ENCODE assay signal across 8 mouse cellular contexts in the genomic region with DNA sequence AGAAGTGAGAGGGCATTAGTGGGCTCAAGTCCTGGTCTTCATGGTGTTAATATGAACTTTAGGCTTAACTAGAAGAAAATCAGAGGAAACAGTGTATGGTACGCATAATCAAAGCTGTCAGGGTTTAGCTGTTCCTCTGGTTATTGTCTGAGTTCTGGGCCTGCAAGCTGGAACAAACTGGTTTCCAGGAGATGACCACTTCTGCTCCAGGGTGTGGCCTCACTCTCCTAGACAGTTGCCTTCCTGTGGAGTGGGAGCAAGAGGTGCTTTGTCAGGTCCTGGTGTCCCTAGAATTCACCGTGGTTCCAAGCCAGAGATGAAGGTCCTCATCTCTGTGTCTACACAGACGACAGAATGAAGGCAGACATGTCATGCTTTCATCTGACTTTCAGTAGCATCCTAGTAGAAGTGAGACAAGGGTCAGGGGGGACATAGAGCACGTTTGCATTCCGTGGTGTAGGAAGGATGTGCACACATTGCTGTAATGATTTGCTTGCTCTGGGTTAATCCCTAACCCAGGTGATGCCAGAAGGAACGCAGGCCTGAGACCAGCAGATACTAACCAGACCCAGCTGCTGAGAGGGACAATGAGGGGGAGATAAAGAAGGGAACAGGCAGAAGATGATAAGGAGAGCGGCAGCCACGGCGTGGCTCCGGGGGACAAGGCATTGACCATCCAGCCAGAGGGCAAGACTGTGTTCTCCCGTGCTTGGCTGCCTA. TPM values are rescaled to one million over a fixed set of nuclear protein-coding genes. Genes with fewer than 3 reads are reported as not detected.
DNase-seq lines count a peak whose midpoint lies in the region; ATAC-seq lines count a peak whose summit lies in the region.

No protein-coding gene starts in this region.

- no peak overlapping the region for H3K4me3 ChIP-seq in midbrain, embryonic 10.5 days
- H3K4me3 ChIP-seq in midbrain, embryonic 11.5 days (ENCODE audit: low read depth, low read length): no peak overlapping the region
- H3K4me3 ChIP-seq in intestine, embryonic 16.5 days (ENCODE audit: low read length): no peak overlapping the region

- no peak for DNase-seq in midbrain, embryonic 10.5 days (ENCODE audit: low spot score)
- no peak for DNase-seq in midbrain, embryonic 11.5 days (ENCODE audit: low spot score, missing footprints)
- DNase-seq in liver: peak; percentile 60
- DNase-seq in yolk sac, embryonic 10.5 days (ENCODE audit: low spot score): peak; percentile 93
- DNase-seq in lung, postnatal 25 days (ENCODE audit: low spot score): no peak
- no peak for DNase-seq in cerebellum, postnatal 14 days
- DNase-seq in thymus, postnatal 14 days: no peak

- no peaks in the 10 kb centered on the region for H3K9me3 ChIP-seq in midbrain, embryonic 10.5 days (replicated peaks)
- no peaks in the 10 kb centered on the region for H3K9me3 ChIP-seq in midbrain, embryonic 11.5 days (ENCODE audit: control insufficient read depth, low read length)
- H3K9me3 ChIP-seq in intestine, embryonic 16.5 days (ENCODE audit: control insufficient read depth, low read length): no peaks in the 10 kb centered on the region

- H3K27ac ChIP-seq in midbrain, embryonic 10.5 days (replicated peaks): peak overlapping the region; percentile 49
- no peak overlapping the region for H3K27ac ChIP-seq in midbrain, embryonic 11.5 days (ENCODE audit: low read depth, low read length)
- no peak overlapping the region; the same call in 1 of the 2 replicates for H3K27ac ChIP-seq in intestine, embryonic 16.5 days (ENCODE audit: low read length)

- peaks cover 36% of the 10 kb centered on the region for H3K4me1 ChIP-seq in midbrain, embryonic 10.5 days
- H3K4me1 ChIP-seq in midbrain, embryonic 11.5 days (ENCODE audit: control insufficient read depth, insufficient read depth, low read length): peaks cover 17% of the 10 kb centered on the region
- H3K4me1 ChIP-seq in intestine, embryonic 16.5 days (ENCODE audit: control insufficient read depth, insufficient read depth, low read length): peaks cover 16% of the 10 kb centered on the region

- H3K36me3 ChIP-seq in midbrain, embryonic 10.5 days: no peaks in the 10 kb centered on the region
- H3K36me3 ChIP-seq in midbrain, embryonic 11.5 days (ENCODE audit: control insufficient read depth, insufficient read depth, low read length): no peaks in the 10 kb centered on the region
- H3K36me3 ChIP-seq in intestine, embryonic 16.5 days (ENCODE audit: control insufficient read depth, insufficient read depth, low read length): no peaks in the 10 kb centered on the region

- H3K4me2 ChIP-seq in midbrain, embryonic 11.5 days: no peak overlapping the region
- H3K4me2 ChIP-seq in intestine, embryonic 16.5 days (ENCODE audit: low read depth, low read length): no peak overlapping the region; the same call in 1 of the 2 replicates

- H3K27me3 ChIP-seq in midbrain, embryonic 10.5 days (ENCODE audit: low read depth, poor library complexity, severe bottlenecking): no peaks in the 10 kb centered on the region
- H3K27me3 ChIP-seq in midbrain, embryonic 11.5 days (ENCODE audit: control insufficient read depth, insufficient read depth, low read length): no peaks in the 10 kb centered on the region
- no peaks in the 10 kb centered on the region for H3K27me3 ChIP-seq in intestine, embryonic 16.5 days (replicated peaks; ENCODE audit: control insufficient read depth, insufficient read depth, low read length)

- no peak for ATAC-seq in midbrain, embryonic 11.5 days (ENCODE audit: low FRiP score)
- peak; percentile 74 for ATAC-seq in intestine, embryonic 16.5 days

- no peak overlapping the region for H3K9ac ChIP-seq in midbrain, embryonic 11.5 days (ENCODE audit: low read length)
- peak overlapping the region; percentile 45 for H3K9ac ChIP-seq in intestine, embryonic 16.5 days (ENCODE audit: low read depth, low read length)

- 76% methylated on average over 11 of the region's 11 CpGs for WGBS in midbrain, embryonic 10.5 days
- WGBS in midbrain, embryonic 11.5 days: 81% methylated on average over 11 of the region's 11 CpGs
- WGBS in intestine, embryonic 16.5 days: 32% methylated on average over 11 of the region's 11 CpGs

RNA-seq across cellular contexts. Expression of gene Eef1a1, which starts 17.2 kb away (rescaled TPM):
- polyA plus RNA-seq in midbrain, embryonic 10.5 days (2016; fragmentation: Nextera tagmentation; extraction: Ambion mirVana): 3,476 and 3,775 TPM in 2 replicates
- 4,628 and 4,661 TPM in 2 replicates for polyA plus RNA-seq in midbrain, embryonic 11.5 days (2014; fragmentation: Nextera tagmentation; extraction: Ambion mirVana)
- polyA plus RNA-seq in intestine, embryonic 16.5 days (2015; fragmentation: Nextera tagmentation; extraction: Ambion mirVana): 4,065 and 4,271 TPM in 2 replicates

RNA-seq across cellular contexts. Expression of gene Gm17324, which starts 57.6 kb away (rescaled TPM):
- polyA plus RNA-seq in midbrain, embryonic 10.5 days (2016; fragmentation: Nextera tagmentation; extraction: Ambion mirVana): 0.44 and 0.68 TPM in 2 replicates
- polyA plus RNA-seq in midbrain, embryonic 11.5 days (2014; fragmentation: Nextera tagmentation; extraction: Ambion mirVana): 0.52 and 1.1 TPM in 2 replicates
- 0.24 and 0.48 TPM in 2 replicates for polyA plus RNA-seq in intestine, embryonic 16.5 days (2015; fragmentation: Nextera tagmentation; extraction: Ambion mirVana)

RNA-seq across cellular contexts. Expression of gene Mto1, which starts 58.2 kb away (rescaled TPM):
- 24.4 and 28.4 TPM in 2 replicates for polyA plus RNA-seq in midbrain, embryonic 10.5 days (2016; fragmentation: Nextera tagmentation; extraction: Ambion mirVana)
- polyA plus RNA-seq in midbrain, embryonic 11.5 days (2014; fragmentation: Nextera tagmentation; extraction: Ambion mirVana): 26.0 and 28.3 TPM in 2 replicates
- polyA plus RNA-seq in intestine, embryonic 16.5 days (2015; fragmentation: Nextera tagmentation; extraction: Ambion mirVana): 25.0 and 27.0 TPM in 2 replicates

Comparison
In these comparisons a context has a peak if more than half of its experiments do, and no peak if none do; other contexts are left out.
1. DNase-seq: peak in liver (single experiment) and yolk sac, embryonic 10.5 days (single experiment); none in midbrain, embryonic 10.5 days (single experiment), midbrain, embryonic 11.5 days (single experiment), lung, postnatal 25 days (single experiment), cerebellum, postnatal 14 days (0 of 2) and thymus, postnatal 14 days (single experiment).